27 mouse cellular contexts compared by ENCODE assay signal in genomic region chr1:30808101-30808699, GRCm38 (mm10).
DNase-seq lines count a peak whose midpoint lies in the region; ATAC-seq and TF ChIP-seq lines count a peak whose summit lies in the region.
"Had no signal": no experiment of that assay in that cellular context is flagged by ENCODE, and none has a peak within 500 bp of the region (broad histone marks: within the 10 kb centered on the region; RNA-seq: fewer than 3 reads in every experiment).

No protein-coding gene starts in this region.

- ATAC-seq in heart, embryonic 15.5 days (replicated peaks; ENCODE audit: insufficient number of reproducible peaks, insufficient read depth, low FRiP score, low read depth) = peak; percentile 72; the same call in 1 of the 2 replicates
- ATAC-seq in liver, embryonic 16.5 days (ENCODE audit: low read depth) = peak; percentile 24; the same call in 1 of the 2 replicates
- no peak for ATAC-seq in liver, embryonic 11.5 days (replicated peaks; ENCODE audit: low FRiP score)
- ATAC-seq: forebrain, embryonic 13.5 days; intestine, postnatal 0 days; Patski had no signal

- H3K27me3 ChIP-seq in heart, embryonic 10.5 days (ENCODE audit: insufficient read depth, poor library complexity, severe bottlenecking) = no peaks in the 10 kb centered on the region
- H3K27me3 ChIP-seq in heart, adult 2 months (ENCODE audit: control insufficient read depth, insufficient read depth, low read length) = no peaks in the 10 kb centered on the region
- H3K27me3 ChIP-seq in heart, embryonic 15.5 days = no peaks in the 10 kb centered on the region
- H3K27me3 ChIP-seq in liver, embryonic 16.5 days (ENCODE audit: control insufficient read depth, insufficient read depth, low read depth, low read length) = no peaks in the 10 kb centered on the region
- H3K27me3 ChIP-seq in liver, embryonic 11.5 days (replicated peaks; ENCODE audit: control insufficient read depth, insufficient read depth, low read length) = no peaks in the 10 kb centered on the region
- H3K27me3 ChIP-seq: embryonic facial prominence, embryonic 15.5 days; forebrain, embryonic 13.5 days; midbrain, embryonic 12.5 days; neural tube, embryonic 13.5 days; Patski had no signal

- TF ChIP-seq POLR2A in heart, adult 2 months (IDR thresholded peaks at IDR 0.05; ENCODE audit: insufficient read depth, low read depth, low read length) = no peak

- no peak for TF ChIP-seq CTCF in heart, adult 2 months (IDR thresholded peaks at IDR 0.05)

- DNase-seq in heart, embryonic 10.5 days (ENCODE audit: low spot score) = no peak
- no peak for DNase-seq in heart, adult 2 months
- no peak for DNase-seq in heart, postnatal 36 days
- no peak for DNase-seq in liver, embryonic 11.5 days (ENCODE audit: low spot score)
- DNase-seq in frontal cortex, postnatal 14 days (ENCODE audit: low spot score in 2 of 2) = no peak
- DNase-seq: adrenal gland, postnatal 10 days; cerebellum, adult 8-10 months; cerebellum, postnatal 25 days; gastrocnemius, postnatal 25 days; kidney, adult 9 months; kidney, postnatal 14 days; lung, embryonic 14.5 days; lung, postnatal 36 days; right cerebral cortex, postnatal 4 days; thymus, adult 18-20 months; thymus, postnatal 25 days had no signal

- WGBS in heart, embryonic 10.5 days = 69% methylated on average over 10 of the region's 10 CpGs
- 74% methylated on average over 10 of the region's 10 CpGs for WGBS in heart, adult 2 months
- 47% methylated on average over 10 of the region's 10 CpGs for WGBS in heart, embryonic 15.5 days
- WGBS in liver, embryonic 16.5 days (ENCODE audit: insufficient replicate concordance) = 78% methylated on average over 10 of the region's 10 CpGs
- WGBS in liver, embryonic 11.5 days = 78% methylated on average over 10 of the region's 10 CpGs

- peaks cover 81% of the 10 kb centered on the region for H3K36me3 ChIP-seq in heart, embryonic 10.5 days
- peaks cover 3% of the 10 kb centered on the region; the same call in 1 of the 2 replicates for H3K36me3 ChIP-seq in heart, adult 2 months (ENCODE audit: control insufficient read depth, insufficient read depth, low read length)
- peaks cover 71% of the 10 kb centered on the region for H3K36me3 ChIP-seq in heart, embryonic 15.5 days
- H3K36me3 ChIP-seq in liver, embryonic 16.5 days (ENCODE audit: control insufficient read depth, insufficient read depth) = peaks cover 57% of the 10 kb centered on the region
- H3K36me3 ChIP-seq in liver, embryonic 11.5 days (ENCODE audit: control insufficient read depth, insufficient read depth, low read length) = peaks cover 48% of the 10 kb centered on the region

- peak overlapping the region; percentile 45 for H3K27ac ChIP-seq in heart, embryonic 10.5 days
- no peak overlapping the region for H3K27ac ChIP-seq in heart, adult 2 months
- peak overlapping the region; percentile 57 for H3K27ac ChIP-seq in heart, embryonic 15.5 days
- H3K27ac ChIP-seq in liver, embryonic 16.5 days (ENCODE audit: low read length) = no peak overlapping the region
- no peak overlapping the region for H3K27ac ChIP-seq in liver, embryonic 11.5 days (ENCODE audit: low read depth, low read length)
- H3K27ac ChIP-seq: embryonic facial prominence, embryonic 10.5 days; embryonic facial prominence, embryonic 15.5 days; forebrain, embryonic 13.5 days; hindbrain, embryonic 14.5 days; midbrain, embryonic 12.5 days; neural tube, embryonic 13.5 days; stomach, postnatal 0 days had no signal

- H3K9me3 ChIP-seq in heart, embryonic 10.5 days = no peaks in the 10 kb centered on the region
- no peaks in the 10 kb centered on the region for H3K9me3 ChIP-seq in heart, embryonic 15.5 days (replicated peaks)
- no peaks in the 10 kb centered on the region for H3K9me3 ChIP-seq in liver, embryonic 16.5 days (replicated peaks; ENCODE audit: control insufficient read depth, low read length)
- H3K9me3 ChIP-seq in liver, embryonic 11.5 days (ENCODE audit: control insufficient read depth, low read length) = no peaks in the 10 kb centered on the region
- H3K9me3 ChIP-seq: embryonic facial prominence, embryonic 10.5 days; embryonic facial prominence, embryonic 15.5 days; forebrain, embryonic 13.5 days; midbrain, embryonic 12.5 days; neural tube, embryonic 13.5 days had no signal

- intact Hi-C loops in heart, adult 2 months (cut with DNase I) = no loop called here
- intact Hi-C loops in heart, postnatal 36 days (cut with DNase I) = no loop called here

- no peaks in the 10 kb centered on the region for H3K79me2 ChIP-seq in heart, adult 2 months (replicated peaks; ENCODE audit: control insufficient read depth, insufficient read depth, low read length)

- H3K4me2 ChIP-seq in heart, embryonic 15.5 days = no peak overlapping the region
- no peak overlapping the region for H3K4me2 ChIP-seq in liver, embryonic 16.5 days (ENCODE audit: low read depth, low read length)
- no peak overlapping the region for H3K4me2 ChIP-seq in liver, embryonic 11.5 days
- H3K4me2 ChIP-seq: embryonic facial prominence, embryonic 15.5 days; forebrain, embryonic 13.5 days; hindbrain, embryonic 14.5 days; lung, embryonic 14.5 days; midbrain, embryonic 12.5 days; neural tube, embryonic 13.5 days had no signal

- no peak overlapping the region for H3K9ac ChIP-seq in heart, adult 2 months (ENCODE audit: low read depth, low read length)
- H3K9ac ChIP-seq in heart, embryonic 15.5 days = no peak overlapping the region
- no peak overlapping the region for H3K9ac ChIP-seq in liver, embryonic 16.5 days (ENCODE audit: low read depth, low read length)
- H3K9ac ChIP-seq in liver, embryonic 11.5 days (ENCODE audit: low read depth, low read length) = no peak overlapping the region
- H3K9ac ChIP-seq: embryonic facial prominence, embryonic 15.5 days; forebrain, embryonic 13.5 days; hindbrain, embryonic 14.5 days; lung, embryonic 14.5 days; midbrain, embryonic 12.5 days; neural tube, embryonic 13.5 days had no signal

- no peak for TF ChIP-seq EP300 in heart, adult 2 months (IDR thresholded peaks at IDR 0.05; ENCODE audit: insufficient read depth, low read depth, low read length)

- no peak overlapping the region for H3K4me3 ChIP-seq in heart, embryonic 10.5 days
- H3K4me3 ChIP-seq in heart, adult 2 months = no peak overlapping the region
- no peak overlapping the region for H3K4me3 ChIP-seq in heart, embryonic 15.5 days
- H3K4me3 ChIP-seq in liver, embryonic 16.5 days (ENCODE audit: low read depth, low read length) = no peak overlapping the region
- no peak overlapping the region for H3K4me3 ChIP-seq in liver, embryonic 11.5 days (ENCODE audit: low read depth, low read length)
- H3K4me3 ChIP-seq: embryonic facial prominence, embryonic 10.5 days; embryonic facial prominence, embryonic 15.5 days; forebrain, embryonic 13.5 days; midbrain, embryonic 12.5 days; neural tube, embryonic 13.5 days had no signal

- no peaks in the 10 kb centered on the region for H3K4me1 ChIP-seq in heart, embryonic 10.5 days
- H3K4me1 ChIP-seq in heart, adult 2 months (ENCODE audit: control insufficient read depth, insufficient read depth, low read length) = no peaks in the 10 kb centered on the region
- H3K4me1 ChIP-seq in heart, embryonic 15.5 days (replicated peaks) = no peaks in the 10 kb centered on the region
- H3K4me1 ChIP-seq in liver, embryonic 16.5 days (ENCODE audit: control insufficient read depth, low read depth, low read length) = no peaks in the 10 kb centered on the region
- H3K4me1 ChIP-seq in liver, embryonic 11.5 days (replicated peaks; ENCODE audit: control insufficient read depth, insufficient read depth, low read length) = no peaks in the 10 kb centered on the region
- H3K4me1 ChIP-seq: embryonic facial prominence, embryonic 10.5 days; embryonic facial prominence, embryonic 15.5 days; forebrain, embryonic 13.5 days; midbrain, embryonic 12.5 days; neural tube, embryonic 13.5 days had no signal

Comparison
In these comparisons a context has a peak if more than half of its experiments do, and no peak if none do; other contexts are left out.
1. H3K27ac ChIP-seq: peak in heart, embryonic 10.5 days (single experiment) and heart, embryonic 15.5 days (single experiment); none in heart, adult 2 months (single experiment), liver, embryonic 16.5 days (single experiment) and liver, embryonic 11.5 days (single experiment).